Mouse (Mus musculus): ENCODE data around the gene Gnb1. TPM values are rescaled to one million over a fixed set of nuclear protein-coding genes. Genes with fewer than 3 reads are reported as not detected.

Gene Gnb1
- total RNA-seq, 2 experiments from 2014 or later, result 718 to 729 TPM

DNA sequence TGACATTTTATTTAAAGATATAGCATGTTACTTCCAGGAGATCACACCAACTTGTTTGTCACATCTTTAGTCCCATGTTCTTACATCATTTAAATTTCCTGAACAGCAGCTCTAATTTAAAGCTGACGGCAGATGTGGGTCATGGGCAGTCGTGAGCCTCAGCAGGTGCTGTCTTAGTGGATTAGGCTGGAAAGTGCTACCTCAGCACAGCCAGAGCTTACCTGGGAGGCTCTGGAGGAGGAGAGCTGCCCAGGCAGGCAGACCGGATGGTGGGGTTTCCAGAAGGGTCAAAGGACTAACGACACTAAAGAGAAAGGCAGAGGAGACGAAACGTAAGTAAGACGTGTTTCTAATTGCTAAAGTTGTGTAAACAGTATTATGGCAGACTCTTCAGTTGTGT is 31.2 kb downstream of the Gnb1 start:
- DNase-seq (ENCODE audit: low spot score in 2 of 2), result no peak
- no peak overlapping the region for H3K4me3 ChIP-seq
- H3K27ac ChIP-seq, result no peak overlapping the region
- TF ChIP-seq CTCF (conservative IDR thresholded peaks at IDR 0.05), result no peak

- no peak for TF ChIP-seq CTCF (conservative IDR thresholded peaks at IDR 0.05)
- no peak overlapping the region for H3K27ac ChIP-seq
- H3K4me3 ChIP-seq, result no peak overlapping the region
- DNase-seq (ENCODE audit: low spot score in 2 of 2), result no peak
Observed at GRCm38 (mm10) chr4:155525751-155526150, 34.6 kb downstream of the Gnb1 start.

DNA sequence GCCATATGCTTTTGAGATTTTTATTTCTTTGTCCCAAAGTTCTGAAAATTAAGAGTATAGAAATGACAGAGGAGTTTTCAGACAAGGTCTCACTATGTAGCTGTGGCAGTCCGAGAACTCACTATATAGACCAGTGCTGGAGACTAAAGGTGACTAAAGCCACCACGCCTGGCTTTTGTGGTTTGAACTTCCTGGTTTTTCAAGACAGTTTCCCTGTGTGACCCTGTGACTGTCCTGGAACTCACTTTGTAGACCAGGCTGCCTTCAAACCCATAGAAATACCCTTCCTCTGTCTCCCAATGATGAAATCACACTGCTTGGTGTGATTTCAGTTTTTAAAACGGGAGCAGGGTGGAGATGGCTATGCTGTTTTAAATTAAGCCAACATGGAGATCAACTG is 38.1 kb downstream of the Gnb1 start:
- H3K27ac ChIP-seq, result no peak overlapping the region
- no peak for TF ChIP-seq CTCF (conservative IDR thresholded peaks at IDR 0.05)
- DNase-seq (ENCODE audit: low spot score in 2 of 2), result no peak
- no peak overlapping the region for H3K4me3 ChIP-seq

GRCm38 (mm10) chr4:155549993-155550392 is 58.8 kb downstream of the Gnb1 start:
- H3K27ac ChIP-seq, result peak overlapping the region; percentile 78
- no peak for DNase-seq (ENCODE audit: low spot score in 2 of 2)
- TF ChIP-seq CTCF (conservative IDR thresholded peaks at IDR 0.05), result no peak

DNA sequence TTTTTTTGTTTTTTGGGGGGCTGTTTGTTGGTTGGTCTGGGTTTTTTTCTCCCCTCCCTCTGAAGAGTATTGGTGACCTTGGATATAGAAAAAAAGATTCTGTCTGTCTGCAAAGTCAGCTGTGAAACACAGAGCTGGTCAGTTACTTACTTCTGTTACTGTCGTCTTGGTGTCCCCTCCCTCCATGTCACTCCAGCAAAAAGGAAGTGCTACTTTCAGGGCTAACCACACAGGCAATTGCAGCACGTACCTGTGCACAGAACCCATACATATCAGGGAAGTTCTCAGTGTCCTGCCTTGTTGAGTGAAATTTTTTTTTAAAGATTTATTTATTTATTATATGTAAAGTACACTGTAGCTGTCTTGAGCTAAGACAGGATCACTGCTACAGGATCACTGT is 59.3 kb downstream of the Gnb1 start:
- Histone ChIP-seq H3K4me3 (no peak overlapping the region), H3K27ac (peak overlapping the region; percentile 78)
- DNase-seq (ENCODE audit: low spot score in 2 of 2), result no peak
- TF ChIP-seq CTCF (conservative IDR thresholded peaks at IDR 0.05), result no peak

More at GRCm38 (mm10) chr4:155549993-155550392, 58.8 kb downstream of the Gnb1 start:
- H3K4me3 ChIP-seq, result no peak overlapping the region

DNA sequence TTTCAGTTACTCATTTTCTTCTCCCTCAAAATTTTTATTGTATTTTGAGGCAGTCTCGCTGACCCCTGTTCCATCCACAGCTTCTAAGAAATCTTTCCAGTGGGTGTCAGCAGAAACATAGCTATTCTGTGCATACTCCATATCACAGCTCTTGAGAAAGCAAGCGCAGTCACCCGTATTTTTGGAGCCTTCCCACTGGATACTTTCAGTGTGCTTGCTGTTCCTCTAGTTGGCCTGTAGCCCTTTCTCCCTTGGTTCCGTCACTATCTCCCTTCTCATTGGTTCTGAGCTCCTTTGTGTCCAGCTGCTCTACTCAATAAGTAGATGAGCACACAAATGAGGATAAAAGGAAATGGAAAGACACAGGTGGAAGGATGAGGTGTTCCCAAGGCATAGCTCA is 59.9 kb downstream of the Gnb1 start:
- no peak for DNase-seq (ENCODE audit: low spot score in 2 of 2)
- no peak for TF ChIP-seq CTCF (conservative IDR thresholded peaks at IDR 0.05)
- H3K4me3 ChIP-seq, result no peak overlapping the region
- H3K27ac ChIP-seq, result peak overlapping the region; percentile 78; the same call in 1 of the 2 replicates

GRCm38 (mm10) chr4:155552917-155553532 is 61.9 kb downstream of the Gnb1 start:
- Histone ChIP-seq H3K27ac (no peak overlapping the region), H3K4me3 (no peak overlapping the region)
- TF ChIP-seq CTCF (conservative IDR thresholded peaks at IDR 0.05), result no peak
- no peak for DNase-seq (ENCODE audit: low spot score in 2 of 2)

DNA sequence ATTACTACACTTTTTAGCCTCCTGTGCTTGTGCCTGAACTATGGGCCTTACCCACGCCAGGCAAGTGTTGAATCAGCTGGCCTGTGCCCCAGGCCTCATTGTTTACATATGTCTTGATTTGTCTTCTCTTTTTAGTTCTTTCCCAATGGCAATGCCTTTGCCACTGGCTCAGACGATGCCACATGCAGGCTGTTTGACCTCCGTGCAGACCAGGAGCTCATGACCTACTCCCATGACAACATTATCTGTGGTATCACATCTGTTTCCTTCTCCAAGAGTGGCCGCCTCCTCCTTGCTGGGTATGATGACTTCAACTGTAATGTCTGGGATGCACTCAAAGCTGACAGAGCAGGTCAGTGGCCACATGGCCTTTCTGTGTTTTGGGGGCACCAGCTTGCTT is 63.7 kb downstream of the Gnb1 start:
- no peak for DNase-seq (ENCODE audit: low spot score in 2 of 2)
- Histone ChIP-seq H3K27ac (peak overlapping the region; percentile 36), H3K4me3 (no peak overlapping the region)
- no peak for TF ChIP-seq CTCF (conservative IDR thresholded peaks at IDR 0.05)

GRCm38 (mm10) chr4:155555464-155555863 is 64.3 kb downstream of the Gnb1 start:
- no peak for TF ChIP-seq CTCF (conservative IDR thresholded peaks at IDR 0.05)
- H3K4me3 ChIP-seq, result no peak overlapping the region
- no peak for DNase-seq (ENCODE audit: low spot score in 2 of 2)
- H3K27ac ChIP-seq, result peak overlapping the region; percentile 36

- no peak for TF ChIP-seq CTCF (conservative IDR thresholded peaks at IDR 0.05)
- H3K27ac ChIP-seq, result peak overlapping the region; percentile 18; the same call in 1 of the 2 replicates
- H3K4me3 ChIP-seq, result no peak overlapping the region
- no peak for DNase-seq (ENCODE audit: low spot score in 2 of 2)
Observed at GRCm38 (mm10) chr4:155559454-155559853, 68.3 kb downstream of the Gnb1 start.

DNA sequence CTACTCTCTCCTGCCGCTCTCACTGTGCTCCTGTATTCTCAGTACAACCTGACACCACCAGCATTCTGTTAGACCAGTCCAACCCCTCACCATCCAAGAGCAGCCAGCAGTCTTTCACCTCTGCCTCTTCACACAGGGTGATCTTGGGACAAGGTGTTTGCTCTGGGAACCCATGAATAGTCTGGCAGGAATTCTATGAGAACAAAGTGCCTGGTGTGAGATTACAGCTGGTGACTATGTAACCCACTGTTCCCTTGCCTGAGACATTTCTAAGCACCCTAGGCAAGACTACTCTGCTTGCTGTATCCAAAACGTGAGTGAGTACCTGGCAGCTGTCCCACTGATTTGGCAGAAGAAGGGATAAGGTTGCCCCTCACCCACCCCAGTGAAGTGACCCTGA is 69.8 kb downstream of the Gnb1 start:
- Histone ChIP-seq H3K4me3 (no peak overlapping the region), H3K27ac (no peak overlapping the region; the same call in 1 of the 2 replicates)
- no peak for DNase-seq (ENCODE audit: low spot score in 2 of 2)
- no peak for TF ChIP-seq CTCF (conservative IDR thresholded peaks at IDR 0.05)

GRCm38 (mm10) chr4:155561661-155562442 is 70.7 kb downstream of the Gnb1 start, which contains the start of gene Nadk:
Nadk (plus strand) TSS chr4:155562378.
- no peak for DNase-seq (ENCODE audit: low spot score in 2 of 2)
- no peak for TF ChIP-seq CTCF (conservative IDR thresholded peaks at IDR 0.05)
- Histone ChIP-seq H3K27ac (peak within 1 kb of the TSS; percentile 91), H3K4me3 (peak within 1 kb of the TSS; percentile 70)

- DNase-seq (ENCODE audit: low spot score in 2 of 2), result no peak
- no peak for TF ChIP-seq CTCF (conservative IDR thresholded peaks at IDR 0.05)
- H3K27ac ChIP-seq, result peak overlapping the region; percentile 91
- peak overlapping the region; percentile 70 for H3K4me3 ChIP-seq
Observed at GRCm38 (mm10) chr4:155562725-155563399, 71.7 kb downstream of the Gnb1 start.

Data from layer of hippocampus, adult 2 months (tissue).